Mouse (Mus musculus) bone marrow, adult 2 months (tissue): ENCODE data around the gene Eml3. TPM values are rescaled to one million over a fixed set of nuclear protein-coding genes. Genes with fewer than 3 reads are reported as not detected.

Experiments
- H3K27ac ChIP-seq: fragments of 200-500 bp; 2 replicates; pipeline ENCODE4 v1.5.1; 2012; ENCODE audit warnings: low read depth, mild to moderate bottlenecking, control low read depth, inconsistent platforms, low read length; ENCODE audit not compliant: control insufficient read depth, poor library complexity, insufficient read depth
- H3K4me1 ChIP-seq: fragments of 200-500 bp; 2 replicates; pipeline ENCODE4 v1.6.1; 2011; ENCODE audit warnings: low read length; ENCODE audit not compliant: control insufficient read depth, insufficient read depth
- H3K4me3 ChIP-seq: fragments of 200-500 bp; replicated peaks from 2 replicates; pipeline ENCODE3; 2011; ENCODE audit warnings: mild to moderate bottlenecking, low read depth, low read length, control low read depth; ENCODE audit not compliant: control insufficient read depth
- CTCF ChIP-seq: fragments of 200-500 bp; IDR thresholded peaks from 2 replicates; pipeline ENCODE4 v1.5.1; 2011; ENCODE audit warnings: low read length, control low read depth; ENCODE audit not compliant: control insufficient read depth, insufficient read depth
- POLR2A ChIP-seq: fragments of 200-500 bp; IDR thresholded peaks from 2 replicates; pipeline ENCODE4 v1.6.1; 2011; ENCODE audit warnings: low read depth, mild to moderate bottlenecking, control low read depth, low read length, borderline replicate concordance; ENCODE audit not compliant: control insufficient read depth
- WGBS: fragments of 180-500 bp; shearing (Covaris S2); methylation state at CpG from one replicate; pipeline ENCODE4 v1.1.7; 2018; 5-methylcytosine and 5-hydroxymethylcytosine counted together
- polyA plus RNA-seq: library from polyadenylated mRNA; stranded (reverse); fragments of >200 nt; gene quantifications from 2 replicates; pipeline ENCODE4 v1.2.4, GENCODE M21; 2011; ENCODE audit warnings: low replicate concordance; ENCODE audit not compliant: missing spikeins, insufficient read depth, insufficient read length

Eml3 gene
- polyA plus RNA-seq, 1 experiment = 54.7 TPM

DNA sequence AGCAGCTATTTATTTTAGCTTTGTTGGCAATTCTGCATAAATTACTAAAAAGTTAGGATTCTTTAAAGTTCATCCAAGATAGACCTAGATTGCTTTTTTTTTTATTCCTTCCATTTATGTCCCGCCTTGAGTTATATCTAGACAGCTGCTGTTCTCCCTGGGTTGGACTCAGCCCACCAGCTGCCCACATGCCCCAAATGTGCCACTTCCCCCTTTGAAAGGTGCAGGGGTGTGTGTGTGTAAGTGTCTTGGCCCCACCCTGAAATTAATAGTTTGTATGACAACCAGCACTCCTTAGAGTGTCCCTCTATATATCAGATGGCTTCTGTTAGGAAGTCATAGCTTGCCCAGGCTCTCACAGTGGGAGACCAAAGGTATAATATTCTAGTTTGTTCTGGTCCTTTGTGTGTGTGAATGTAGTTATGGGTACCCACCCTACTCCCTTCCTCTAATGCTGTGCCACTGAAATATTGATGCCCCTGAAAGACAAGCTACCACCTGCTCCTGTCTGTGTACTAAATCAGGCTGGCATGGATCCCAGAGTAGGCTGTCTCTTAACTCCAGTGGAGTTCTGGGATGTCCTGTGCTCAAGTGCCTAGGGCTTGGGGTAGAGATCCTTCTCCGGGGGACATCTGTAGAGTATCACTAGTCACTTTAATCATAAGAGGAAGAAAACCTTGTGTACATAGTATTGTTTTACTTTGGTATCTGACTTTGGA, 52.3 kb downstream of the Eml3 start:
- TF ChIP-seq POLR2A (no peak), CTCF (no peak)
- peaks cover 3% of the 10 kb centered on the region for H3K4me1 ChIP-seq
- 51% methylated on average over 2 of the region's 2 CpGs for WGBS
- no peak overlapping the region; the same call in 1 of the 2 replicates for H3K27ac ChIP-seq
- no peak overlapping the region for H3K4me3 ChIP-seq

DNA sequence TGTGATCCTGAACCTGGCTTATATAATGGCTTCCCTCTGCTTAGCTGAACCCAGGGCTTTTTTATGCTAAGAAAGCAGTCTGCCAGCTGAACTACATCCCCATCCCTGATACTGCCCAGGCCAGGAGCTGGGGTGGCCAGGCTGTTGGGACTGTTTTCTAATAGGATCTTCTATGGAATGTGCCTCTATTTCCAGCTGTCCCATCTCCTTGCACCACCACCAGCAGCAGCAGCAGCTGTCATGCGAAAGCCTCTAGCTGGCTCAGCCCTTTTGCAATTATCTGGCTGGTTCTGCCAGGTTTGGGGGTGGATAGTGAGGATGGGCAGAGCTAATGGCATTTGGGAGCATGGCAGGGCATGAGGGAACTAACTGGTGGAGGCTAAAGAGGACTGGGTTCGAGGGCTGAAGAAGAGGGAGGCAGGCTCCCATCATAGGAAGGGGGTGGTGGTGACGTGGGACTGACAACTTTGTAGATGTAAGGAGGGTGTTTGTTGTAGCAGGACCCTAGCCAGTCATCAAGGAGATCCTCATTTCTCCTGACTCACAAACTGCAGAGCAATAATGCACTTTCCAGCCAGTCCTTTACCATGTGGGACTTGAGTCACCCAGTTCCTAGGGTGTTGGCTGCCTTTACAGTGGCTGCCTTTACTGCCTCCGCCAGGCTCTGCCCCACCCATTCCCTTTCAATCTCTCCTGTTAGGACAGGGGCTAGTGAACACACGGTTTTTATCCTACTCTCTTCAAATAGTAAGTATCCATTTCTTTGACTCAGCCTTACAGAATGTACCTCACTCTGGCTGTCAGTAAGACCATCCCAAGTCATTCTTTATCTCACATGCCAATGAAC, 53.2 kb downstream of the Eml3 start:
- TF ChIP-seq CTCF (no peak), POLR2A (no peak)
- Histone ChIP-seq H3K4me3 (no peak overlapping the region), H3K4me1 (peaks cover 3% of the 10 kb centered on the region), H3K27ac (peak overlapping the region; percentile 67)
- 57% methylated on average over 5 of the region's 5 CpGs for WGBS

DNA sequence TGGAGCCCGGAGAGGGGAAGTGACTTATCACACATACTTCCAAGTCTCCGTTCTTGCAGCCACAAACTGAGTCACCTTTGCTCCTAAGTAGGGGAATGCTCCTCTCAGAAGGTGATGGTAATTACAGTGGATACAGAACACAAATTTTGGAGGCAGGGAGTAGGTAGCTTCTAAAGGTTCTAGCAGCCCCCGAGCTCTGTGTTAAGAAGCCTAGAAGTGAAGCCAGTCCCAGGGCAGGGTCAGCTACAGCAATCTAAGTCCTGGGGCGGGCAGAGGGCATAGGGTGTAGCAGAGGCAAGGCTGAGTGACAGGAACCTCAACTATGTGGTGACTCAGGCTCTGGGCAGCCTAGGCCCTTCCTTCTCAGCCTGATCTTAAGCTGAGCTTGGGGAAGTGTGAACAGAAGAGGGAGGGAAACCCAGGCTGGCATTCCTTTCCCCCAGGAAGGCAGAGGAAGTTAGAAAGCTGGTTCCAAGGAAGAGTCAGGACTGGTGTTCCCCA, 53.8 kb downstream of the Eml3 start:
- TF ChIP-seq CTCF = no peak
- TF ChIP-seq POLR2A = no peak
- peak overlapping the region; percentile 67 for H3K27ac ChIP-seq
- WGBS = 20% methylated on average over 4 of the region's 4 CpGs
- peaks cover 3% of the 10 kb centered on the region for H3K4me1 ChIP-seq
- no peak overlapping the region for H3K4me3 ChIP-seq

DNA sequence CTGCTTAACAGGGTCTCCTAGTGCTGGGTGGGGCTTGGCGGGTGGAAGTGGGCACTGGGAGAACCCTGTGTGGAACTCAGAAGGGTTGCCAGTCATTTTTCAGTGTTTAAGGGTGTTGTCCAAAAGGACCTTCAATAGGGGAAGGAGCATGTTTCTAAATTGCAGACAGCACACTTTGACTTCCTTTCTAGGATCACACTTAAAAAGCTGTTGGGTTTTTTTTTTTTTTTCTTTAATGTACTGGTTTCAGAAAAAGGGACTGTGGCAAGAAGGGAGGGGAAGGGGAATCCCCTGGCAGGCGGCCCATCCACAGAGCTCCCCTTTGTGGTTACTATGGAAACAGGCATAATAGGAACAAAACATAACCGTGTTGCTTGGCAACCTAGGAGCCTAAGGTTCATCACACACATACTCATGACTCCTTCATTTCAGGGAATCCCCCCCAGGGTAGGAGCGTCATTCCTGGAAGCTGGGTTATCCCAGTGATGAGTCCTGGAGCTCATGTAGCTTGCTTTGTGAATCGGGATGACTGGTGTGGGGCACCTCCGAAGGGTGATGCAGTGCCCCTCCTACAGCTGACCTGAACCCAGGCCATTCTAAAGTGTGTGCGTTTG, 55.0 kb downstream of the Eml3 start:
- TF ChIP-seq POLR2A (no peak), CTCF (no peak)
- Histone ChIP-seq H3K4me1 (peaks cover 3% of the 10 kb centered on the region), H3K27ac (peak overlapping the region; percentile 53), H3K4me3 (no peak overlapping the region)
- WGBS = 13% methylated on average over 7 of the region's 7 CpGs

DNA sequence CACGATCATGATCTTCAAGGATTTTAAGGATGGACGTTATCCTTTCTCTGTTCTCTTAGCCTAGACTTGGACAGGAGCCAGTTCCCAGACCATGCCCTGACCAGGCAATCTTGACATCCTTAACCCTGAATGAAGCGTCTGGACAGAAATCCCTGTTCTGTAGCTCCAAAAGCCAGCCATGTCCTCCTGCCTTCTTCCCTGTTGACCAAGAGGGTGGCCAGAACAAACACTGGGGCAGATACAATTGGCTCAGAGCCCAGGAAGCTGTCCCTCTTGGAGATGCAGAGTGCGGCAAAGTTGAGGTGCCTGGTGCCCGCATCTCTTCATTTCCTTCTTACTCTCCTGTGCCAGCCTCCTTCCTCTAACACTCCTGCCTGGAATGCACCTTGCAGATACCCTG, 56.5 kb downstream of the Eml3 start:
- no peak overlapping the region for H3K27ac ChIP-seq
- H3K4me3 ChIP-seq = no peak overlapping the region
- 85% methylated on average over 5 of the region's 5 CpGs for WGBS
- no peak for TF ChIP-seq POLR2A
- TF ChIP-seq CTCF = no peak
- H3K4me1 ChIP-seq = peaks cover 2% of the 10 kb centered on the region

DNA sequence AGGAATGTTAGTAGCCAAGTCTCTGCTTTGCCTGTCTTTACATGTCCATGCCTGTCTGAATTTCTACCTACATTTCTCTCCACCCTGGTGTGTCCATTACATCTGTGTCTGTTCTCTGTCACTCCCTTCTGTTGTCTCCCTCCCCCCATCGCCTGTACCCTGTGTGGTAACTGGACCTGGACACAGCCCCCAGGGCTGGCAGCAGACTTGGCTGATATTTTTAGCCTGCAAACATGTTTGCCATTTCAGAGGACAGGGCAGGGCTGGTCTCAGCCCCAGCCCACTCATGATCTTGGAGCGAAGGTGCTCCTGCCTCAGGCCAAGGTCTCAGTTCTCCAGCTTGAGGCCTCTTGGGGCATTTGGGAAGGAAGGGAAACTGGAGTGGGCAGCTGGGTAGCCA, 58.5 kb downstream of the Eml3 start:
- TF ChIP-seq POLR2A = no peak
- no peak for TF ChIP-seq CTCF
- H3K4me1 ChIP-seq = no peaks in the 10 kb centered on the region; the same call in none of the 2 replicates
- H3K4me3 ChIP-seq = no peak overlapping the region
- WGBS = 79% methylated on average over 2 of the region's 2 CpGs
- no peak overlapping the region for H3K27ac ChIP-seq

DNA sequence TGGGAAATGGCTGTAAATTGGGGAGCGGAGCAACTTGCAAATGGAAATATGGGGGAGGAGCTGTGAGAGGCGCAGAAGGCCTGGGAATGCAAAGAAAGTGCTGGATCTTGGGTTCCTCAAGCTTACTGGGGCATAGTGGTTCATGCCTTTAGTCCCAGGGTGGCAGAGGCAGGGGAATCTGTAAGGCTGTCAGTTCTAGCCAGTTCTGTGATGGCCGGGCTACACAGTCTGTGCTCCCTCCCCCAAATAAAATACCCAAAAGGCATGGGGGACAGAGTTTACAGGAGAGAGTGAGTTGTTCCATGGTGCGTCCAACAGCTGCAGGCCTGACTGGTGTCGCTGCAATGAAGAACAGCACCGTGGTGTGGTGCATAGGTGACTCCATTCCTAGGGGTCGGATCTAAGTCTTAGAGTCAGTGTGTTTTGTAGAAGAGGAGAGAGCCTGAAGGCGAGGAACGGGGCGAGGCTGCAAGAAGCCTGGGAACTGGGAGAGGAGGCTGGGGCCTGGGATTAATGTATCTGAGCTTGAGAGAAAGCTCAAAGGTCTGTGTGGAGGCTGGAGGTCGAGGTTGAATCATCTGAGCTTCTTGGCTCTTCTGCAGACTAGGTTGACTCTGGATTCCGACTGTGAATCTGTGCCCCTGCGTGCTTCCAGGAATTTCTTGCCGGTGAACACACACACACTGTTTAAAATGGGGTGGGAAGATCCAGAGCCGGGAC, 59.2 kb downstream of the Eml3 start:
- WGBS = 71% methylated on average over 15 of the region's 15 CpGs
- Histone ChIP-seq H3K27ac (no peak overlapping the region), H3K4me1 (peaks cover 1% of the 10 kb centered on the region), H3K4me3 (peak overlapping the region; percentile 4)
- TF ChIP-seq POLR2A (no peak), CTCF (no peak)

DNA sequence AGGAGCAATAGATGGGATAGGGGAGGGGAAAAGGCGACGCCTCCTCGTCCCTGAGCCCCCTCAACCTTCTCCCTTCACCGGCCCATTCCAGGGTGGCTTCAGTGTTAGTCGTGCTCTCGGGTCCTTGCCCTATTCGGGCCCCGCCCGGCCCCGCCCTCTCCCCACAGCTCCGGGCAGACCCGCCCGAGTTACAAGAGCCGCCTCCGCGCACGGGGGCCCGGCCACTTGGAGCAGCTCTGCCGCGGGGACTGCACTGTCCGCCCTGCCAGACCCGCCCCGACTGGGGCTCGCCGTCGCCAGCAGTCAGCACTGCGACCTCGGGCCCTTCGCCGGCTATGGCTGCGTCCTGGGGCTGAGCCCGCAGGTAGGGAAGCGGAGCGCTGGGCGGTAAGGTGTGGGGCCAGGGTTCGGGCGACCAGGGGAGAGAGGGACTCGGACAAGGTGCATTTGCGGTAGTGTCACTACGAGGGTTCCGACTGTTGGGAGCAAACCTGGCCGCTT, 59.8 kb downstream of the Eml3 start, which contains the start of gene Ahnak:
Gene Ahnak, plus strand, starts transcription at position 219 of the 501 bp plus-strand sequence.
- Histone ChIP-seq H3K4me1 (peaks cover 1% of the 10 kb centered on the region), H3K4me3 (peak within 1 kb of the TSS; percentile 68), H3K27ac (peak within 1 kb of the TSS; percentile 68)
- WGBS = 2% methylated on average over 42 of the region's 42 CpGs
- peak; percentile 72; the same call in 1 of the 2 replicates for TF ChIP-seq POLR2A
- TF ChIP-seq CTCF = no peak
